Mouse (Mus musculus) olfactory bulb, adult 2 months (tissue): ENCODE measurements around the gene Loxl3.

Experiments
- CTCF ChIP-seq: fragments of 200-500 bp; IDR thresholded peaks from 2 replicates; pipeline ENCODE4 v1.5.1; 2012; ENCODE audit warnings: low read depth, mild to moderate bottlenecking, low read length, moderate library complexity; ENCODE audit not compliant: insufficient read depth
- POLR2A ChIP-seq: fragments of 200-500 bp; IDR thresholded peaks from 2 replicates; pipeline ENCODE4 v1.6.1; 2012; ENCODE audit warnings: mild to moderate bottlenecking, low read depth, low read length, moderate library complexity; ENCODE audit not compliant: insufficient read depth

DNA sequence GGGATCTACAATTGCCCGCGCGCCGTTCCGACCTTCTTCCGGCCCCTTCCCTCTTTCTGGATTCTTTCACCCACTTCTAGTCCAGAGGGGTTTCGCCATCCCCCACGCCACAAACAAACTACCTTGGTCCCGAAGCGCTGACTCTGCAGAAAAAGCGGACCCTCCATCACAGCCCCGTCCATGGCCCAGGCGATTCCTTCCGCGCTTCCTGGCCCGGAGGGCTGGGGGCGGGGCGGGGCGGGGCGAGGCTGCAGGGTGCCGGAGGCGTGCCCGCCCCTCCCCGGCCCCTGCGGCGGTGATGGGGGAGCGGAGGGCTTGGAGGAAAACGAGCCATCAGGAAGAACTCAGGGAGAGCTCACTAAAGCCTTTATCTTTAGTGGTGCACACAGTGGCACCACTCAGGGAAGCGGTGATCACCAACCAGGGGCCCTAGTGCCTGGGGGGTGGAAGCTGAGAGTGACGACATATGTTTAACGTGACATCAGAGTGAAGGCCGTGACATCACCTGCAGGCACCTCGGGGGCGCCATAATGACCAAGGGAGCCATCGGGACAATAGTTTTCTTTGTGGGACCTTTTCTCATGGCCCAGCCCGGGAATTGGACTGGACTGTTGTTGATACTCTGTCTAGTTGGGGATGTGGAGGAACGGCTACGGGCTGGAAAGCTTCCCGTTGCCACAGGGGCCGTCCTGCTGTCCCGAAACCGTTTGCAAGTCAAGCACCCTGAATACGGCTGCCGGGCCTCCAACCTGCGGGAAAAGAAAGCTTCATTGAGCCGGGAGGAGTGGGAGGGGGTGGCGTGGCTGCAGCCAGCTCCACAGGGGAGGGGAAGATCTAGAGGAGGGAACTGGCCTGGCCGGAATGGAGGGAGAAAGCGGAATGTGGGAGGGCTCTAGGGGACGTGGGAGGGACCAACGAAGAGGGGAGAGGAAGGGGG, at the start of gene Loxl3, which contains the start of gene Dok1:
- TF ChIP-seq CTCF = no peak
- TF ChIP-seq POLR2A = no peak
